Mouse (Mus musculus) C2C12 (cell line): ENCODE results near the gene Agpat1.

Experiments
- CTCF ChIP-seq: IDR thresholded peaks from one replicate; pipeline ENCODE4 v1.5.1; 2011; ENCODE audit not compliant: control insufficient read depth, insufficient read depth, insufficient read length
- MAX ChIP-seq: IDR thresholded peaks from one replicate; pipeline ENCODE4 v1.6.1; 2011; ENCODE audit warnings: mild to moderate bottlenecking, control low read depth
- MYOG ChIP-seq: IDR thresholded peaks from one replicate; pipeline ENCODE4 v1.6.1; 2011; ENCODE audit not compliant: control insufficient read depth, insufficient read length; ENCODE audit errors: extremely low read depth

DNA sequence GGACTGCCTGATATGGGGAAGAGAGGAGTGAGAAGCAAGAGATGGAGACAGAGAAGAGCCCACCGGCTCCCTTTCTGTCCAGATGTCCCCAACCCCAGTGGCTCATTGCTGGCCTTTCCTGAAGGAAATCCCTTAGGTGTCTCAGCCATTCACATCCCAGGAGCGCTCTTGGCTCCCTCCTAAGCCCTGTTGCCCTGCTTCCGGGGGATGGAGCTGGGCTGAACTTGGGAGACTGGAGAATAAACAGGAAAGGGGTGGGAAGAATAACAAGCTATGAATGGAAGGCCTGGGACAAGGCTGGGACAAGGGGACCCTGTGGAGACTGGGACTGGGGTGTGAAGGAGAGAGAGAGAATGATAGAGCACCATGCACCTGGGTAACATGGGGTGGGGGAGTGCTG lies 39.3 kb upstream of the Agpat1 start:
- TF ChIP-seq MAX (no peak), CTCF (no peak), MYOG (no peak)
